Mouse (Mus musculus) splenic B cell, adult 2 months (primary cell): ENCODE measurements around the gene Fa2h.

ENCODE experiments used
- DNase-seq: peaks from one replicate; pipeline ENCODE4 v3.0.0-alpha.2; 2011; ENCODE audit warnings: low read depth, low spot score
- H3K27me3 ChIP-seq: 2 replicates; pipeline ENCODE4 v1.6.1; 2012; ENCODE audit warnings: mild to moderate bottlenecking, low read length, moderate library complexity, mixed read lengths; ENCODE audit not compliant: control insufficient read depth, poor library complexity, insufficient read depth, severe bottlenecking
- H3K36me3 ChIP-seq: 2 replicates; pipeline ENCODE4 v1.6.1; 2012; ENCODE audit warnings: mild to moderate bottlenecking, low read length, moderate library complexity, mixed read lengths; ENCODE audit not compliant: control insufficient read depth, poor library complexity, insufficient read depth, severe bottlenecking

The Fa2h gene

GRCm38 (mm10) chr8:111299363-111299820 lies 94.2 kb downstream of the Fa2h start:
- Histone ChIP-seq H3K36me3 (peaks cover 5% of the 10 kb centered on the region; the same call in 1 of the 2 replicates), H3K27me3 (no peaks in the 10 kb centered on the region)
- peak; percentile 76 for DNase-seq

- peaks cover 5% of the 10 kb centered on the region; the same call in 1 of the 2 replicates for H3K36me3 ChIP-seq
- DNase-seq: no peak
Measured at GRCm38 (mm10) chr8:111298011-111298410, 95.6 kb downstream of the Fa2h start.

More at GRCm38 (mm10) chr8:111298011-111298410, 95.6 kb downstream of the Fa2h start:
- H3K27me3 ChIP-seq: no peaks in the 10 kb centered on the region
